Mouse (Mus musculus): ENCODE measurements around the gene Trim45.
A peak's percentile ranks its signal among the peaks of the same experiment; 100 is the strongest.

Trim45 gene

GRCm38 (mm10) chr3:100921825-100922505, at the start of gene Trim45:
Gene Trim45, plus strand, starts transcription at chr3:100922202.
- peak; percentile 97 for DNase-seq (ENCODE audit: extremely low spot score)

DNA sequence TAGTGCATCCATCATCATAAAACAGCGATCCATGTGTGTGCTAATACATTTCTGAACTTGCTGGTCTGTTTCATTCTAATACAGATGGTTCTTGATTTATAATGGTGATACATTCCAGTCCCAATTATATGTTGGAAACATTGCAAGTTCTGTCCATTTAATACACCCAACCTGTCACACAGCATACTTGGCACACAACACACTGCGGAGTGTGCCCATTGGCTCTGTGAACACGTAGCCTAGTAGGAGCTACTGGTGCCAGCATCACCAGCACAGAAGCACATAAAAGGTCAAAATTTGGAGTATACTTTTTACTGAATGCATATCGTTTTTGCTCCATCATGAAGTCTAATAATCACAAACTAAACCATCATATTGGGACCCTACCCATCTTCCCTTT, 44.9 kb upstream of the Trim45 start:
- no peak for DNase-seq (ENCODE audit: extremely low spot score)

GRCm38 (mm10) chr3:100881403-100881802, 40.6 kb upstream of the Trim45 start:
- no peak for DNase-seq (ENCODE audit: extremely low spot score)

DNA sequence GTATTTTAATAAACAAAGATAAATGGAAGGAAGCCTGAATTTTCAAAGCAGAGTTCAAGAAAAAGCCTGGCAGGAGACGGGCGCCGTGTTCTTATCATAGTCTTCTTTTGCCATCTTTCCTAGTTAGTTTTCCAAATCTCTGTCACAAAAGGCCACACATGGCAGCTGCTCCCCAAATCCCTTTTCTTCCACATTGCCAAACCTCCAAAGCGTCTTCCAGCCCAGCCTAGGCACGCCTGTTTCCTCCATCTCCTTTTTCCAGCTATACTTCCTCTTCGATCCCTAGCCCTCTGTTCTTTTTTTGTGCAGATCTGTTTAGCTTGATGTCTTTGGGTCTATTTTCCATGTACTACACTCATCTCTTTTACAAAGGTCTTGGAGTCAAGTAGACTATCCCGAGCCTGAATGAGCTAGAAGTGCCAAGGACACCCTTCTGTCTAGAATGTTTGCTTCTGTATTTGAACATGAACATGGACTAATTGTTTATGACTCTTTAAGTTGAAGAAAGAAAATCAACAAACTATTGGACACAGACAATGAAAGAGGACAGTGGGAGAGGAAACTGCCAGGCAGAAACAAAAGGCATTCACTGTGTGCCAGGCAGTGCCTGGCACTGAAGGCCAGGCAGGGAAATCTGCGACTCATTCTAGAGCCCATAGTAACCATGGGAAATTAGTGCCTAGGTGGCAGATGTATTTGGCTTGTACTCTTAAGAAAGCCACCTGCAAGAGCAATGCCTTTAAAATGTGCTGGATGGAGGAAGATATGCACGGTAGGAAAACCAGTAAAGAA, 40.0 kb upstream of the Trim45 start:
- no peak for DNase-seq (ENCODE audit: extremely low spot score)

DNA sequence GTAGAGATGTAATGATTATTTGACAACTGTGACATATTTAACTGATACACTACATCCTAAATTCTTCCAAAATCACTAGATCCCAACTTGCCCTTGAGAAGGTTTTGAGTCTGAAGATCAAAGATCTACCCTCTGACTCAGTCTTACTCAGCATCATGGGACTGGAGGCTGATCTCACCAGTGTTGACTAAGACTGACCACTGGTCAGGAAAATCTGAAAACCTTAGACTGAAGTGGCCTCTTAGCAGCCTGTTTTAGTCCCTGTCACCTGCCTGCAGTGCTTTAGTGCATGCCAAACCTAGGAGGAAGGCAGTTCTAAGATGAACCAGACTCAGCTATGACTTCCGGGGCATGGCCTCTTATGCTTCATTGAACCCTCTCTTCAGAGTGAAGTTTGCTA, 32.8 kb upstream of the Trim45 start:
- no peak for DNase-seq (ENCODE audit: extremely low spot score)

- DNase-seq (ENCODE audit: extremely low spot score): no peak
Observed at GRCm38 (mm10) chr3:100890406-100890805, 31.6 kb upstream of the Trim45 start.

- no peak for DNase-seq (ENCODE audit: extremely low spot score)
Observed at GRCm38 (mm10) chr3:100892383-100893335, 29.3 kb upstream of the Trim45 start.

- DNase-seq (ENCODE audit: extremely low spot score): no peak
Observed at GRCm38 (mm10) chr3:100895500-100895899, 26.5 kb upstream of the Trim45 start.

DNA sequence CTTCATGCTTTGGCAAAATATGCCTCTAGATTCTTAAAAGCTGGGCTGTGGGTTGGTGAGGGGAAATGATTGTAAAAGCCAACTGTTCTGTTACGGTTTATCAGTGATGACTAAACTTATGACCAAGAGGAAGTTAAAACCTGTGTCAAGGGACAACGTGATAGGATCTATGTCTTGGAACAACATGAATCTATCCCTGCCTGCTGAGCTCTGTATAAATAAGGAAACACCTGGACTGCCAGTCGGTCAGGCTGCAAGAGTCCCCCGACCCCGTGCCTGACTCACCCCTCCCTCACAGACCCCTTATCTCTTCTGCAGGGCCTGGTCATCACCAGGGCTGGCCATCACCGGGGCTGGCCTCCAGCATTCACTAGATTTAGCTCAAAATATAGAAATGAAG, 15.9 kb upstream of the Trim45 start:
- DNase-seq (ENCODE audit: extremely low spot score): no peak

- no peak for DNase-seq (ENCODE audit: extremely low spot score)
Observed at GRCm38 (mm10) chr3:100906916-100907315, 15.1 kb upstream of the Trim45 start.

- no peak for DNase-seq (ENCODE audit: extremely low spot score)
Observed at GRCm38 (mm10) chr3:100908594-100908993, 13.4 kb upstream of the Trim45 start.

DNA sequence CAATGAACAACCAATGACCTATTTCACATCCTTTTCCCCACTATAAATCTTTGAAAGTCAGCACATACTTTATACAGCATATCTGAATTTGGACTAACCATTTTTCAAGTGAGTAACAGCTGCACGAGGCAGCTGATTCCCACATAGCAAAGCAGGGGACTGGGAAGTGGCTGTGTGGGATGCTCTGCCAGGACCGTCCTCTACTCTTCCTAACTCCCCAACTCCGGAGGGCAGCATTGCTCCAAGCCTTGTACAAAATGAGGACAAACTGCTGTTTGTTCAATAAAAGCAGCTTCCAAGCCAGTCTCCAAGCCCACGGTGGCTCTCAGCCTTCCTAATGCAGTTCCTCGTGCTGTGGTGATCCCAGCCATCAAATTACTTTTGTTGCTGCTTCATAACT, 11.4 kb upstream of the Trim45 start:
- DNase-seq (ENCODE audit: extremely low spot score): no peak

DNA sequence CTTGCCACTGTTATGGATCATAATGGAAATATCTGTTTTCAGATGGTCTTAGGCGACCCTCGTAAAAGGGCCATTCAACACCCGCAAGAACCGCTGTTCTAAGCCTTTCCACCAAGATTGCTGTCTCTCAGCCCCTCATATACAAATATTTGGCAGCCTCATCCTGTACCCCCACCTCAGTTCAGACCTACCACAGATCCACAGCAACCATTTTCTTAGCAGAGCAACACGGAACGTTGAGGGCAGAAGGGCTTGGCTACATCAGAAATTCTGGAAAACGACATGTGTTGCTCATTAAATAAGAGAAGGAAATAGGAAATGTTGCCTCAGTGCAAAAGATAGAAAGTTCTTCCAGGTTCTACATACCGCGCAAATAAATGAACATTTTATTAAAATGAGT, 11.0 kb upstream of the Trim45 start:
- no peak for DNase-seq (ENCODE audit: extremely low spot score)

DNA sequence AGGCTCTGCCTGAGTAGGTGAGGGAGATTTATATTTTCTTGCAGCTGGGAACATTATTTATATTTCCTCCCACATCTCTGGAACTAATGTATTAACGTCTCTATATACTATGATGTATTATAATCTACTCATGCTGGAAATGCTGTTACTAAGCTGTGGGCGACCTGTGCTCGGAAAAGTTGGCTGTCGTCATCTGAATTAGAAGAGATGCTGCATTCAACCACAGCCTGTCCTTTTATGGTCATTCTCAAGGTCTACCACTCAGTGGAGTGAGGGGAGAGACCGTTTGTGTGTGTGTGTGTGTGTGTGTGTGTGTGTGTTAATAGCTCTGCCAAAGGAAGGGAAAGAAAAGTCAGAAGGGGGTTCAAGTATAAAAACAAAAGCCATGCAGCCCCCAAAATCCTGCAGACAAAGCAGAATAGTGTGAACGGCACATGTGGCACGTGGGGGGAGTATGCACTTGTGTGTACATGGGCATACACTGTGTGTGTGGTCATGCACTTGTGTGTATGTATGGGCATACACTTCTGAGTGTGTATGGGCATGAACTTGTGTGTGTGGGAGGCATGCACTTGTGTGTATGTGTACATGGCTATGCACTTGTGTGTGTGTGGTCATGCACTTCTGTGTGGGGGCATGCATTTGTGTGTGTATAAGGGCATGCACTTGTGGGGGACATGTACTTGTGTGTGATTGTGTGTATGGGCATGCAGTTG, 10.3 kb upstream of the Trim45 start:
- DNase-seq (ENCODE audit: extremely low spot score): no peak

DNA sequence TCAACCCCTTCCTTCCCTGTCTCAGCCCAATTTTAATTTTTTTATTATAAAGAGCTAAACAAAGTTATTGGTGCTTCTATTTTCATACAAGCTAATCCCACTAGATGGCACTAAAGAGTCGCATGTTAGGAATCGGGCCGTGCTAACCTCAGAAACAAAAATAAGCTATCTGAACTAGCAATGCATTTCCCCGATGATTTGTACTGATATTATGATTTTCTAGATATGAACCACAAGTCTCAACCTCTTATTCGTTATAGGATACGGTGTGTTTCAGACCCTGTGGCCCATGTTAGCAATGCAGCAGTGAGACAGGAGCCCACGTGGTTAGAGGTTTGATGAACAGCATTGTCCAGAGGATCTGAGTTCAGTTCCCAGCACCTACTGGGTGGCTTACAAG, 5.2 kb upstream of the Trim45 start:
- DNase-seq (ENCODE audit: extremely low spot score): peak; percentile 40

DNA sequence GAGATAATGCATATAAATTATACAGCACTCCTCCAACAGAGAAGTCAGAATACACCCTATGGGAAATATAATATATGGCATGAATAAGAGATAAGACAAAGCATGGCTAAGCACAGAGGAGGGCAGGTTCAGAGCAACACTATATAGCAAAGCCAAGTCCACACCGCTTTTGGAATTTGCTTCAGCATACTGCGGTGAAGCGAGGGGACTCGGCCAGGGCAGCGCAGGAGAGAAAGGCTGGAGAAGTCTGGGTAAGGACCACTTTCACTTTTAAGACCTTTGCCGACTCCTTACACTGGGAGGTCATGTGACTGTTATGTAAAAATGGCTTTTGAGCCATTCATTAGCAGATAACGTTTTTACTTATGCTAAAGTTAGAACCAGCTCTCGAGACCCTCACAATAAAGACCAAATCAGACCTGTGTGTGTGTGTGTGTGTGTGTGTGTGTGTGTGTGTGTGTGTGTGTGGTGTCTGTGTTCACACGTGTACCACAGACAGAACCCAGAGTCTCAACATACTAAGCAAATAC, 1.3 kb upstream of the Trim45 start:
- DNase-seq (ENCODE audit: extremely low spot score): no peak

GRCm38 (mm10) chr3:100922506-100923375, 739 bp downstream of the Trim45 start:
- no peak for DNase-seq (ENCODE audit: extremely low spot score)

DNA sequence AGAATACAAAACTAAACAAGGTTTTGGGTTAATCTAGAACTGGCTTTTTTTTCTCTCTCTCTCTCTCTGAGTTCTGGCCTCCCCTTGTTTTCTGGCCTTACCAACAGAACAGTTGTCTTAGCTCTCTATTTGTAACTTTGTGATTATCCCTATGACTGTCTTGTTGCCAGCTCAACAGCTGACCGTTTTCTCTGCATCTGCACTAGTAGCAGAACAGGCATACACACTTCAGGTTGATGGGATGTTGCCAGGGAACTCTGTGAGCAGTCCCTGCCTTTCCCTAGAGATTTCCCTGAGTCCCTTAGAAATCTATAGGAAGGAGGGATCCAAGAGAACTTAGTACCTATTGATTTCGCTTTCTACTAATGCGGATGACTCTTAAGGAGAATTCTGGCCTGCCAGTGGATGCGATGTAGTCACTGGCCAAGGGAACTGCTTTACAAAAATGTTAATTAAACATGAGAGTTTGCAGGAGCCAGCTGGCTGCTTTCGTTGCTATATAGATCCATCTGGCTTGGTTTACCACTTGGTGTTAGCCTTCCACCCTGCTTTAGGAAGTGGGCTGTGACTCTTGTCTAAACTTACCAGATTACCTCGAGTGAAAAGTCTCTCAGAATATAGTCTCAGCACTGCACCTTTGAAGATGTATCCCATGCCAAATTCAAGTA, 2.2 kb downstream of the Trim45 start:
- DNase-seq (ENCODE audit: extremely low spot score): no peak

GRCm38 (mm10) chr3:100925176-100925575, 3.2 kb downstream of the Trim45 start:
- no peak for DNase-seq (ENCODE audit: extremely low spot score)
